Mouse (Mus musculus) left cerebral cortex, adult 11 months (tissue): Measurements from ENCODE around the gene Ehbp1l1.

ENCODE experiments used
- DNase-seq: peaks from one replicate; pipeline ENCODE4 v3.0.0; 2022; ENCODE audit warnings: low spot score

The Ehbp1l1 gene

GRCm38 (mm10) chr19:5668372-5668771 is 57.7 kb downstream of the Ehbp1l1 start:
- no peak for DNase-seq

- DNase-seq, result no peak
Observed at GRCm38 (mm10) chr19:5666386-5666785, 59.7 kb downstream of the Ehbp1l1 start.

DNA sequence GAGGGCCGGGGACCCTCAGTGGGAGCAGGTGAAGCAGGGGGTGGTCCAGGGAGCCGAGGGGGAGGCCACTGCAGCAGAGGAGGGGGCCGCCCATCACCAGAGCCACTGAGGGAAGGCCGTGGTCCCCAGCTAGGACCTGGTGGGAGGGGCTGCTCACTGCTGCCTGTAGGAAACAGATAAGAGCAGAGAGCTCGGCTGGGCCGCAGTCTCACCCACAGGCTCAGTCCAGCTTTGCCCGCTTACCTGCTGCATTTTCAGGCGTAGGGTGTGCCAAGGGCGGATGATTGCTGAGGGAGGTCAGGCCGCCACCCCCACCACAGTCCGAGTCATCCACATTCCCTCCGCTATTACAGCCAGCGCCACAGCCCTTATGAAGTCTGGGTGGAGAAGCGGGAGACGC is 60.7 kb downstream of the Ehbp1l1 start:
- DNase-seq, result no peak

DNA sequence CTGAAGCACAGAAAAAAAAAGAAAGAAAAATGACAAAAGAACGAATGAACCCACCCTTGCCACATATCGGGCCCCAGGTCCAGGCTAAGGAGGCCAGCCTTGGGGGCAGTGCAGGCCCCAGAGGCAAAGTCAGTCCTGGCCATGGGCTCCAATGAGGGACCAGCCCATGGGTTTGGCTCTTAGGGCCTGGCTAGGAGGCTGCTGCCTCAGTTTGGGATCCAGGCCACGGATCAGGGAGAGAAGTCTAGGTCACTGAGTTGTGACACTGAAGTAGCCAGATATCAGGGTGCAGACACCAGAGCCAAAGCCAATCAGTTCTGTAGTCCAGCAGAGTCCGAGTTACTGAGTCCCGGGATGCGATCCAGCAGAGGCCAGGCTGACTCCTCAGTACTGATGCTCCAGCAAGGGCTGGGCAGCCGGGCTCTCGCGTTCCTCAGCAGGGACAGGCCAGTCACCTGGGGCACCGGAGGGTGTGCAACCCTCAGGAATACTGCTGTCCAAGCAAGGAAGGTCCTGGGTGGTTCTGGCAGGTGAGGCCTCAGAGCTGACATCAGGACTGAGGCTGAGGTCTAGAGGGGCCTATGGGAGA is 61.4 kb downstream of the Ehbp1l1 start:
- DNase-seq, result no peak

GRCm38 (mm10) chr19:5662981-5663913 is 62.9 kb downstream of the Ehbp1l1 start, which contains the start of gene Sipa1:
Gene Sipa1 (minus strand): TSS chr19:5663707.
- peak; percentile 66 for DNase-seq

DNA sequence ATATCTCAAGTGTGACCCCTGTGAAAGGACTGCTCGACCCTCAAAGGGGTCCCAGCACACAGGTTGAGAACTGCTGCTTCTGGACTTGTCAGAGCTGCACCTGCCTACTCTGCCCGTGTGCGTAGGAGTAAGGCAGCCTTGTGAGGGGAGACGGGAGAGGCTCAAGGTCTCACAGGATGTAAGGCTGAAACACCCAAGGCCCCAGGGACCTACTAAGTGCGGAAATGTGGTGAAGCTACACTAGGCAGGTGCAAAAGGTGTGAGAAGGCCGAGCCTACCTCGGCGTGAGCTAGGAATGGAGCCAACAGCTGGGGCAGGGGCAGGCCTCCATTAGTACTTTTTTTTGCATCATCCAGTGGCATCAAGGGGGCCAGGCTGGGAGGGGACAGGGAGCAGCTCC is 63.8 kb downstream of the Ehbp1l1 start:
- DNase-seq, result no peak

GRCm38 (mm10) chr19:5660942-5661751 is 65.0 kb downstream of the Ehbp1l1 start:
- no peak for DNase-seq
